Mouse (Mus musculus) E14TG2a.4 (cell line): ENCODE results near the gene Tesmin.

Experiments used
- H3K27me3 ChIP-seq: 2 replicates; pipeline ENCODE4 v1.6.1; 2014; ENCODE audit warnings: low read length, control low read depth; ENCODE audit not compliant: insufficient read depth
- H3K36me3 ChIP-seq: 2 replicates; pipeline ENCODE4 v1.6.1; 2014; ENCODE audit warnings: low read length, control low read depth; ENCODE audit not compliant: insufficient read depth
- H3K4me1 ChIP-seq: replicated peaks from 2 replicates; pipeline ENCODE4 v1.6.1; 2014; ENCODE audit warnings: low read depth, low read length, control low read depth
- H3K4me3 ChIP-seq: replicated peaks from 2 replicates; pipeline ENCODE4 v1.5.1; 2014; ENCODE audit warnings: mild to moderate bottlenecking, low read length
- H3K9me3 ChIP-seq: 2 replicates; pipeline ENCODE4 v1.6.1; 2014; ENCODE audit warnings: low read length, control low read depth
- CTCF ChIP-seq: conservative IDR thresholded peaks from 2 replicates; pipeline ENCODE4 v1.5.1; 2014; ENCODE audit warnings: low read length
- NANOG ChIP-seq: IDR thresholded peaks from 2 replicates; pipeline ENCODE4 v1.6.1; 2014; ENCODE audit warnings: borderline replicate concordance, low read length, mixed read lengths
- POU5F1 ChIP-seq: IDR thresholded peaks from 2 replicates; pipeline ENCODE4 v1.6.1; 2014; ENCODE audit warnings: low read length, borderline replicate concordance

The Tesmin gene

DNA sequence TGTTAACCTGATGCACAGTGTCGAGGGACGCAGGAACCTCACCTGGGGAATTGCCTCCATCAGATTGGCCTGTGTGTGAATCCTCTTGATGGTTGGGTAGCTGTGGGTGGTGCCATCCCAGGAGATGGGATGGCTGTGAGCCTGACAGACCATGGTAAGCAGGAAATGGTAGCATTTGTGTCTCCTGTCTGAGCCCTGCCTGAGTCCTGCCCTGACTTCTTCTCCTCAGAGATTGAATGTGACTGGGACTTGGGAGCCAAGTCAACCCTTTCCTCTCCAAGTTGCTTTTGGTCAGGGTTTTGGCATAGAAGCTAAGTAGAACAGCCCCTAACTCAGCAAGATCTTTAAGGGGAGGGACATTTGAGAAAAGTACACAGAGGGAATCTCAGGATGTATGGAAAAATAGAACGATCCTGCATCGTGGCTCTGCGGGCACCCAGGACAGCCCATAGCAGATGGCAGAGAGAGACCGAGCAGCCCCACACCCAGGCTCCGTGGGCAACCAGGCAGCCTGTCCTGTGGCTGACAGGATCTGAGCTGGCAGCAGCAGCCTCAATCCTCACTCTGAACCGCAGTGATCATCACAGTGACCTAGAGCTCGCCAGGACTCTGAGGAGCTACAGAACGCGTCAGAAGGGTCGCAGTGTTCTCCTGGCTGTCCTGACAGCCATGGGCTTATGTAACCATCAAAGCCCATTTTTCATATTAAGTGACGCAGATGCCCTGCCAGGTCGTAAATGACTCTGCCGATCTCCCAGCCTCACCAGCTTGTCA lies 39.6 kb downstream of the Tesmin start:
- peaks cover 54% of the 10 kb centered on the region for H3K4me1 ChIP-seq
- no peak for TF ChIP-seq CTCF
- no peak for TF ChIP-seq NANOG
- TF ChIP-seq POU5F1 = no peak
- H3K9me3 ChIP-seq = no peaks in the 10 kb centered on the region
- no peaks in the 10 kb centered on the region for H3K36me3 ChIP-seq
- H3K27me3 ChIP-seq = peaks cover 9% of the 10 kb centered on the region
- H3K4me3 ChIP-seq = no peak overlapping the region

DNA sequence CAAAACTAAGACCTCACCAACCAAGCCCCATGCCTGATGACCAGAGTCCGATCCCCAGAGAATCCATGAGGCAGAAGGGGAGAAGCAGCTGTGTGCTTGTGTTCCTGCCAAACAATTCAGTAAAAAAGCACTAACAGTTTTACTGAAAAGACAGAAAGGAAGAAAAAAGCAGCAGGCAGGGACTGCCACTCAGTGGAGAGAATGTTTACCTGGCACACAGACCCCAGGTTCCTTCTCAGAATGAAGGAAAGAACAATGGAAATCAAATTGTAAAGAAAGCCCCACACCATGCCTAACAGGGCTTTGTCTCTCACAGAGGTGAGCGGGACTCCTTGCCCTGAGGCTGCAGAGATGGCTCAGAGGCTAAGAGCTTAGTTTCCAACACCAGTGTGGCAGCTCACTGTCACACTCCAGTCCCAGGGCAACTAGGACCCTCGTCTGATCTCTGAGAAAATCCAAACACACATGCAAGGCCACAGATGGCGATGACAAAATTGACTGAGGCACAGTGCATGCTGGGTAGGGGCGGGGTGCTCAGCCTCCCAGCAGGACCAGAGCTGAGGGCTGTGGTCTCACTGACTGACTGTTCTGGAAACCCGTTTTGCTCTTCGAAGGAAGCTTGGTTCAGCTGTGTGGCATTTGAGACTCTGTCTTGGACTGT lies 40.6 kb downstream of the Tesmin start:
- no peak for TF ChIP-seq CTCF
- no peak for TF ChIP-seq POU5F1
- TF ChIP-seq NANOG = no peak
- peaks cover 14% of the 10 kb centered on the region for H3K27me3 ChIP-seq
- H3K9me3 ChIP-seq = no peaks in the 10 kb centered on the region
- peaks cover 59% of the 10 kb centered on the region for H3K4me1 ChIP-seq
- 0 out of 2 replicates have a peak overlapping the region, but pooled peaks have one; percentile 3 for H3K4me3 ChIP-seq
- H3K36me3 ChIP-seq = no peaks in the 10 kb centered on the region

DNA sequence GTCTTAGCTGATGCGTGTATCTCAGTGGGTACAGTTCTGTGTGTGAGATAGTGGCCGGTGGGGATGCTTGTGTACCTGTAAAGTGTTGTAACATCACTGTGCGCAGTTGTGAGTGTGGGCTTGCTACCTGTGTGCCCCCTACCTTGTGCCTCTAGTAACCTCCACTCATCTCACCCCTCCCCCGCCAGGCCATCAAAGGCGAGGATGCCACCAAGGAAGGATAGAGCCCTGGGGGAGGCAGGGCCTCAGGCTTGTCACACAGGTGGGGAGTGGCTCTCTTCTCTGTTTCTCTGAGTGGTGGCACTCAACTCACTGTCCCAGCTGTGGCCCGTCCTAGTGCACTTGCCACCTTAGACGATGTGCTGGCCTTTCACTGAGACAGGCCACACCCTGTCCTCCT lies 42.4 kb downstream of the Tesmin start:
- peaks cover 14% of the 10 kb centered on the region for H3K27me3 ChIP-seq
- H3K36me3 ChIP-seq = no peaks in the 10 kb centered on the region
- H3K9me3 ChIP-seq = no peaks in the 10 kb centered on the region
- no peak for TF ChIP-seq CTCF
- no peak for TF ChIP-seq POU5F1
- no peak for TF ChIP-seq NANOG
- peaks cover 65% of the 10 kb centered on the region for H3K4me1 ChIP-seq
- no peak overlapping the region for H3K4me3 ChIP-seq

DNA sequence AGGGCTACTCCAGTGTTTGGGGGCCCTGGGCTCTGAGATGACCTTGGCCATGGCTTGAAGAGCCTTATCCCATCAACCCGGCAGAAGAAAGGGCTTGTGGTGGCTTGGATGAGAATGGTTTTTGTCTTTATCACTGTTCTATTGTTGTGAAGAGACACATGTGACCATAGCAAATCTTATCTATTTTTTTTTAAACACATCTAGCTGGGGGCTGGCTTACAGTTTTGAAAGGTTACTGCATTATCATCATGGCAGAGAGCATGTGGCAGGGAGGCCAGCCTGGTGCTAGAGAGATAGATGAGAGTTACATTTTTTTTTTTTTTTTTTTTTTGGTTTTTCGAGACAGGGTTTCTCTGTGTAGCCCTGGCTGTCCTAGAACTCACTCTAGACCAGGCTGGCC lies 43.3 kb downstream of the Tesmin start:
- Histone ChIP-seq H3K9me3 (no peaks in the 10 kb centered on the region), H3K4me1 (peaks cover 73% of the 10 kb centered on the region), H3K27me3 (peaks cover 14% of the 10 kb centered on the region), H3K36me3 (no peaks in the 10 kb centered on the region), H3K4me3 (no peak overlapping the region)
- TF ChIP-seq NANOG (no peak), POU5F1 (no peak), CTCF (no peak)

DNA sequence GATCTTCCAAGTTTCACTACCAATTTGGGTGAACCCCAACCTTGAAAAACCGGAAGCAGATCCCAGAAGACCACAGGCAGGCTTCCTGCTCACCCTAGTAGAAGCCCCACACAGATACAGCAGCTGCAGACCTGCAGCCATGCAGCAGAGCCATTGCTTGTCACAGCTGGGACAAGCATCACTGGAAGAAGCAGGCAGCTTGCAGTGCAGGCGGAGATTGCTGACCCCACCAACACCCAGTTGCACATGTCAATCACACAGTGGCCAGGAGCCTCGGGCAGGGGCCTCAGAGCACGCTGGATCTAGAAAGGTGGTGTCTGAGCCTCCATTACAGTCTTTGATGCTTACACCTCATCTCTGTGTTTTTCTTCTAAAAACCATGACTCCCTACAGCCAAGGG lies 45.5 kb downstream of the Tesmin start:
- H3K4me1 ChIP-seq = peaks cover 66% of the 10 kb centered on the region
- peaks cover 26% of the 10 kb centered on the region for H3K27me3 ChIP-seq
- no peaks in the 10 kb centered on the region for H3K9me3 ChIP-seq
- TF ChIP-seq NANOG (no peak), POU5F1 (no peak), CTCF (no peak)
- no peaks in the 10 kb centered on the region for H3K36me3 ChIP-seq
- 0 out of 2 replicates have a peak overlapping the region, but pooled peaks have one; percentile 20 for H3K4me3 ChIP-seq

DNA sequence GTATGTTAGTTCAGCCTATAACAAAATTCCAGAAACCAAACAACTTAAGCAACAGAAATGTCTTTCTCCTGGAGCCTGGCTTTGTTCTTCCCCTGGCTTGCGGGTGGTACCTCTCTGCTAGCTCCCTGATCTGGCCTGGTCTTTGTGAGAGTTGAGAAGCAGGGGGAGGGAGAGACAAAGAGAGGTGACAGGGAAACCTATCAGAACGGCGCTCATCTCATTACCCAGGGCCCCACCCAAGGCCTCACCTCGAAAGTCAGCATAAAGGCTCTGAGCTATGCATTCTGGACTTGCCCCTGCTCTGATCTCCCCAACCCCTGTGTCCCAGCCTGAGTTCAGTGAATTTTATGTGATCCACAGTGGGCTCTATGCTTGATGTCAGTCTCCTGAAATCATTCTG lies 46.0 kb downstream of the Tesmin start:
- no peak for TF ChIP-seq NANOG
- no peak for TF ChIP-seq CTCF
- TF ChIP-seq POU5F1 = no peak

DNA sequence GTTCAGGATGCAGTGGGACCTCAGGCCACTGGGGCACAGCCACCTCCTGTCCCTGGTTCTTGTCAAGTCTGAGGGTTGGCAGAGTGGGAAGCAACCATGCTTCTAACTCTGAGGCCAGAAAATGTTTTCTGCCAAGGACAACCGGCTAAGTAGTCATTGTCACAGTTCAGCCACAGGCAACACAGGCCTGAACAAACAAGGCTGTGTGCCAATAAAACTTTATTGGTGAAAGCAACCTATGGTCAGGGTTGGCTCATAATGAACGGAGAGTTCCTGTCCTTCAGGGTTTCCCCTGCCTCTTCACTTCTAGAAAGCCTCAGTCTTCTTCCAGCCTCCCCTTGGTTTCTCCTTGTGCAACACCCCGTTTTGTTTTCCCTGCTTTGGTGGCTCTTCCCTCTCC lies 47.2 kb downstream of the Tesmin start:
- TF ChIP-seq NANOG (no peak), CTCF (no peak), POU5F1 (no peak)
- H3K9me3 ChIP-seq = no peaks in the 10 kb centered on the region
- H3K4me1 ChIP-seq = peaks cover 52% of the 10 kb centered on the region
- H3K27me3 ChIP-seq = peaks cover 41% of the 10 kb centered on the region
- no peaks in the 10 kb centered on the region for H3K36me3 ChIP-seq
- 0 out of 2 replicates have a peak overlapping the region, but pooled peaks have one; percentile 20 for H3K4me3 ChIP-seq

More for the DNA sequence above, 46.0 kb downstream of the Tesmin start:
- Histone ChIP-seq H3K4me1 (peaks cover 61% of the 10 kb centered on the region), H3K27me3 (peaks cover 31% of the 10 kb centered on the region), H3K9me3 (no peaks in the 10 kb centered on the region), H3K4me3 (peak overlapping the region; percentile 20; the same call in 1 of the 2 replicates), H3K36me3 (no peaks in the 10 kb centered on the region)

DNA sequence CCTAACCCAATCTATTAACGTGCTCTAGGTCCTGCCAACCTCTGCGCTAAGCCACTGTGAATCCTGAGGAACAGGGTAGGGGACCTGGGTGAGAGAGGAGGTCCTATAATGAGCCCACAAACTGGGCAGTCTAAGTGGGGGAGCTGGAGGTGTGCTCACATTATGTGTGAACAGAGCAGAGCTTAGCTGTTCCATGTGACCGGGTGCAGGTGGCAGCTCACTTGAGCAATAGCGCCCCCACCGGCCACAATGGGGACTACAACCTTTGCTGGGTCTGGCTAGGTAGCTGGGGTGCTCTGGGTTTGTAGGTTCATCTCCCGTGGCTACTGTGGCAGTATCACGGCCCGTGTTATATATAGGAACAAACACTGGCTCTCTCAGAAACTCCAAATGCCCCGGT lies 48.2 kb downstream of the Tesmin start:
- H3K36me3 ChIP-seq = no peaks in the 10 kb centered on the region
- no peaks in the 10 kb centered on the region for H3K9me3 ChIP-seq
- H3K27me3 ChIP-seq = peaks cover 41% of the 10 kb centered on the region
- H3K4me1 ChIP-seq = peaks cover 47% of the 10 kb centered on the region
- peak; percentile 95 for TF ChIP-seq CTCF
- TF ChIP-seq NANOG = no peak
- H3K4me3 ChIP-seq = 0 out of 2 replicates have a peak overlapping the region, but pooled peaks have one; percentile 18

DNA sequence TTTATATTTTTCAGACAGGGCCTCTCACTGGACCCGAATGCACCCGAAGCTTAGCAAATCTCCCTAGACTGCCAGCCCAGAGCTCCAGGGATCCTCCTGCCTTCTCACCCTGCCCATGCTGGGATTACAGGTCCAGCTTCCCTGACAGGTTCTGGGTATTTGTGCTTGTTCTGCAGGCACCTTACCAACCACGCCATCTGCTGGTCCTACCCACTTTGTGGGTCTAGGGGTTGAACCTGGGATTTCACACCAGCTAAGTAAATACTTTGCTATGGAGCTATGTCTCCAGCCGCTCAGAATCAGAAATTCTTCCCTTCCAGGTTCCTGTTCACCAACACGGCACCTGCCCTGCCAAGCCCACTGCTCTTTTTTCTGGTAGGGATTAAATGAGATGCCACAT lies 49.3 kb downstream of the Tesmin start:
- H3K4me1 ChIP-seq = peaks cover 45% of the 10 kb centered on the region
- no peak overlapping the region for H3K4me3 ChIP-seq
- TF ChIP-seq NANOG = no peak
- no peak for TF ChIP-seq POU5F1
- TF ChIP-seq CTCF = no peak
- H3K27me3 ChIP-seq = peaks cover 44% of the 10 kb centered on the region
- H3K36me3 ChIP-seq = no peaks in the 10 kb centered on the region
- H3K9me3 ChIP-seq = no peaks in the 10 kb centered on the region
